Mouse (Mus musculus): ENCODE results near the gene Ifna5.
"Not testable (repeated sequence)": the region's sequence is repeated elsewhere in the genome, so short reads cannot be mapped to it uniquely, and the experiment has no call there.

The Ifna5 gene

GRCm38 (mm10) chr4:88835225-88835624 lies at the start of gene Ifna5:
Gene Ifna5, plus strand, starts transcription at chr4:88835525.
- not testable (repeated sequence) for DNase-seq (ENCODE audit: low spot score)

GRCm38 (mm10) chr4:88788402-88788801 lies 46.9 kb upstream of the Ifna5 start, which contains the start of gene Gm13277:
Gene Gm13277, plus strand, starts transcription at chr4:88788632.
- peak; percentile 41 for DNase-seq (ENCODE audit: low spot score)

DNA sequence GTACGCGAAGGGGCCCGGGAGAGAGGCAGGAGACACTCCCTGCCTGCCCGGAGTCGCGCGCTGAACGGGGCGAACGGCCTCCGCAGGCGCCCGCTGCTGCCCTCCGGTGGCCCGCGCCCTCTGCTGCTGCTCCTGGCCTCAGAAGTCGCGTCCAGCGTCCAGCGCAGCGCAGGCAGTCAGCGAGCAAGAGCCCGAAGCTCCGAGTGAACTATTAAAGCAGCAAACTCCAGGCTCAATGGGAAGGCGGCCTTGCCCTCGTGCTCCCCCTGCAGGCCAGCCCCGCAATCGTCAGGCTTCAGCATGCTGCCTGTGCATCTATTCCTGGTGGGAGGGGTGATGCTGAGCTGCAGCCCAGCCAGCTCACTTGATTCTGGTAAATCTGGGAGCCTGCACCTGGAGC lies 44.1 kb upstream of the Ifna5 start, which contains the start of gene Gm13278:
TSS of gene Gm13278 (plus strand) at position 301 of the 400 bp plus-strand sequence.
- DNase-seq (ENCODE audit: low spot score): not testable (repeated sequence)

- peak; percentile 43 for DNase-seq (ENCODE audit: low spot score)
Measured at GRCm38 (mm10) chr4:88793936-88794675, 41.2 kb upstream of the Ifna5 start, which contains the start of gene Gm13275. Gene Gm13275, plus strand, starts transcription at chr4:88794487.

GRCm38 (mm10) chr4:88797097-88797496 lies 38.2 kb upstream of the Ifna5 start, which contains the start of gene Gm13279:
Gene Gm13279, plus strand, starts transcription at chr4:88797397.
- DNase-seq (ENCODE audit: low spot score): not testable (repeated sequence)

DNA sequence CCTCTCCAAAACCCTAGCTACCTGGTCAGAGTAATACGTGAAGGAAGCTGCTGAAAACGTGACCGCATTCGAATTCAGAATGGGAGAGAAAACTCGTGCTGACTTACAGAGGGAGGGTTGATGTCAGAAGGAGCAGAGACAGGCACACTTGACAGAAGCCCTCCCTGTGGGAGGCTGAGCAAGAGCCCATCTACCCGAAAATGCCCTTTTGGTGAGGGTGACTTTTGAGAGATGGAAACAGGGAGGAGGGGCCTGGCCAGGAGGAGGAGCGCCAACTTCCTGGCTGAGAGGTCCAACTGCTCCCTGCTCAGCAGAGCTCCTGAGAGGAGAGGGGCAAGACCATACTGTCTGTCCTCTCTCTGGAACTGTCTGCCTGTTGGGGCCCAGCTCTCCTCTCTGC lies 36.0 kb upstream of the Ifna5 start, which contains the start of gene Gm13285:
TSS of gene Gm13285 (plus strand) at position 301 of the 400 bp plus-strand sequence.
- not testable (repeated sequence) for DNase-seq (ENCODE audit: low spot score)

GRCm38 (mm10) chr4:88802954-88803353 lies 32.4 kb upstream of the Ifna5 start, which contains the start of gene Gm13287:
Gene Gm13287, plus strand, starts transcription at chr4:88803254.
- not testable (repeated sequence) for DNase-seq (ENCODE audit: low spot score)

DNA sequence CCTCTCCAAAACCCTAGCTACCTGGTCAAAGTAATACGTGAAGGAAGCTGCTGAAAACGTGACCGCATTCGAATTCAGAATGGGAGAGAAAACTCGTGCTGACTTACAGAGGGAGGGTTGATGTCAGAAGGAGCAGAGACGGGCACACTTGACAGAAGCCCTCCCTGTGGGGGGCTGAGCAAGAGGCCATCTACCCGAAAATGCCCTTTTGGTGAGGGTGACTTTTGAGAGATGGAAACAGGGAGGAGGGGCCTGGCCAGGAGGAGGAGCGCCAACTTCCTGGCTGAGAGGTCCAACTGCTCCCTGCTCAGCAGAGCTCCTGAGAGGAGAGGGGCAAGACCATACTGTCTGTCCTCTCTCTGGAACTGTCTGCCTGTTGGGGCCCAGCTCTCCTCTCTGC lies 30.1 kb upstream of the Ifna5 start, which contains the start of gene Gm13288:
TSS of gene Gm13288 (plus strand) at position 301 of the 400 bp plus-strand sequence.
- DNase-seq (ENCODE audit: low spot score): not testable (repeated sequence)

GRCm38 (mm10) chr4:88805761-88806160 lies 29.6 kb upstream of the Ifna5 start:
- not testable (repeated sequence) for DNase-seq (ENCODE audit: low spot score)

- no peak for DNase-seq (ENCODE audit: low spot score)
Measured at GRCm38 (mm10) chr4:88815928-88816327, 19.4 kb upstream of the Ifna5 start, which contains the start of gene Ifna7. Gene Ifna7, plus strand, starts transcription at chr4:88816228.

DNA sequence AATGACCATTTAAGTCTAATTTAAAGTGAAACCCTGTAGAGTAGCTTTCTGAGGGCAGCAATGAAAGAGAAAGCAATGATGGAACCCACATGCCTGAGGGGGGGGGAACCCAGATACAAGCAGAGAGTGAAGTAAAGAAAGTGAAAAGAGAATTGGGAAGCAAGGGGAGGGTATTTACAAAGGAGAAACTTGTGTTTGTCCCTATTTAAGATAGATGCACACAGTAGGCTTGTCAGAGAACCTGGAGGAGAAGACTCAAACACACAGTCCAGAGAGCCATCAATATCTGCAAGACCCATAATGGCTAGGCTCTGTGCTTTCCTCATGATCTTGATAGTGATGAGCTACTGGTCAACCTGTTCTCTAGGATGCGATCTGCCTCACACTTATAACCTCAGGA lies 15.7 kb upstream of the Ifna5 start, which contains the start of gene Ifna11:
TSS of gene Ifna11 (plus strand) at position 301 of the 400 bp plus-strand sequence.
- DNase-seq (ENCODE audit: low spot score): no peak

GRCm38 (mm10) chr4:88822995-88823394 lies 12.3 kb upstream of the Ifna5 start:
- no peak for DNase-seq (ENCODE audit: low spot score)

DNA sequence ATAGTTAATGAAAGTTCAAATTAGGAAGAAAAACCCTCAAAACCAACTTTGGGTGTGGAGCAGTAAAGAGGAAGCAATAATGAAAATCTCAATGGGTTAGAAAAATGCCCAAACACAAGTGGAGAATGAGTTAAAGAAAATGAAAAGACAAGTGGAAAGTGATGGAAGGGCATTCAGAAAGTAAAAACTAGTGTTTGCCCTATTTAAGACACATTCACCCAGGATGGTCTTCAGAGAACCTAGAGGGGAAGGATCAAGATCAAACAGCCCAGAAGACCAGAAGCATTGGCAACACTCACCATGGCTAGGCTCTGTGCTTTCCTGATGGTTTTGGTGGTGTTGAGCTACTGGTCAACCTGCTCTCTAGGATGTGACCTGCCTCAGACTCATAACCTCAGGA lies 8.2 kb upstream of the Ifna5 start, which contains the start of gene Ifna6:
TSS of gene Ifna6 (plus strand) at position 301 of the 400 bp plus-strand sequence.
- DNase-seq (ENCODE audit: low spot score): not testable (repeated sequence)

GRCm38 (mm10) chr4:88830523-88830922 lies 4.8 kb upstream of the Ifna5 start:
- no peak for DNase-seq (ENCODE audit: low spot score)

DNA sequence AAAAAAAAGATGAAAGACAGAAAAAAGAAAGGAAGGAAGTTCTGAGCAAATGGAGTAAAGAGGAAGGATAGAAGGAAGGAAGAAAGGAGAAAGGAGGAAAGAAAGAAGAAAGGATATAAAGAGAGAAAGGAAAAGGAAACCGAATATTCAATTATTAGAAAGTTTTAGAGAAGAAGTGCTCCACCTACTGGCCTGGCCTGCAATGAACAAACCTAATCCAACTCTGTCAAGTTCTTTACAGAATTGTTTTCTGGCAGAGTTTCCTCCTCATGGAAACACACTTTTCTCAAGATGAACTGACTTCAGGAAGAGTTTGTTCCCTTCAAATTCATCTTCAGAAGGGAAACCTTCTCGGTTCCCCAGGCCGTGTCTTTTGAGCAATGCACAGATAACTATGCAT lies 3.5 kb downstream of the Ifna5 start:
- no peak for DNase-seq (ENCODE audit: low spot score)

DNA sequence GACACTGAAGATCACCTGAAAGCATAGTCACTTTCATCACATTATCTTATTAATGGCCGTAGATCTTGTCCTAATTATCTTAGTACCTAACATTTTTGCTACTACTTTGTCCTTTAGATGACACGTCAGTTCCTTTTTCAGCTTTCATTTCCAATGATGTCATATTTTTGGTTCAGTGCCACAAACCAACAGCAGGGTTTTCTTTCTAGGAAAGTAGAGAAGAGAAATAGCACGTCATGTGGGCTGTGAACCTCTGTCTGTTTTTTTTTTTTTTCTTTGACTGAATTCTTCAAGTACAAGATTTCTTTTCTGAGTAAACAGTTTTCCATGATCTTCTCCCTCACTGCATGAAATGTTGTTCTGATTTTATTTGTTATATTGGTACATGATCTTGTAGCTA lies 4.7 kb downstream of the Ifna5 start:
- no peak for DNase-seq (ENCODE audit: low spot score)

DNA sequence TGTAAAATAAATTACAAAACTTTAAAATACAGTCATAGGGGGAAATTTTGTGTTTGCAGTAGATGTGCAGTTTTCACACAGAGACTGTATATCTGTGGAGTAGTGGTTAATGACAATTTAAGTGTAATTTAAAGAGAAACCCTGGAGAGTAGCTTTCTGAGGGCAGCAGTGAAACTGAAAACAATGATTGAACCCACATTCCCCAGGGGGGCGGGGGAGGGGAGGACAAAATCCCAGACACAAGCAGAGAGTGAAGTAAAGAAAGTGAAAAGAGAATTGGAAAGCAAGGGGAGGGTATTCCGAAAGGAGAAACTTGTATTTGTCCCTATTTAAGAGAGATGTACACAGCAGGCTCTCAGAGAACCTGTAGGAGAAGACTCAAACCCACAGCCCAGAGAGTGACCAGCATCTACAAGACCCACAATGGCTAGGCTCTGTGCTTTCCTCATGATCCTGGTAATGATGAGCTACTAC lies 6.2 kb downstream of the Ifna5 start, which contains the start of gene Ifna4:
TSS of gene Ifna4 (plus strand) at position 424 of the 474 bp plus-strand sequence.
- DNase-seq (ENCODE audit: low spot score): no peak

DNA sequence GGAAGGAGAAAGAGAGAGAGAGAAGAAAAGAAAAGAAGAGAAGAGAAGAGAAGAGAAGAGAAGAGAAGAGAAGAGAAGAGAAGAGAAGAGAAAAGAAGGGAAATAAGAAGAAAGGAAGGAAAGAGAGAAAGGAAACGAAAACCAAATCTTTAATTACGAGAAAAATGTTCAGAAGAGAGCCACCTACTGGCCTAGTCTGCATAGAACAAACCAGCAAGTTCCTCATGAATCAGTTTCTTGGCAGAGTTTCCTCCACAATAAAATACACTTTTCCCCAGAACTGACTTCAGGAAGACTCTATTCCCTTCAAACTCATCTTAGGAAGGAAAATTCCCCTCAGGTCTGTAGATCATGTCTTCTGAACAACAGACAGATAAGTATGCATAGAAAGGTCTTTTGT lies 10.0 kb downstream of the Ifna5 start:
- no peak for DNase-seq (ENCODE audit: low spot score)

DNA sequence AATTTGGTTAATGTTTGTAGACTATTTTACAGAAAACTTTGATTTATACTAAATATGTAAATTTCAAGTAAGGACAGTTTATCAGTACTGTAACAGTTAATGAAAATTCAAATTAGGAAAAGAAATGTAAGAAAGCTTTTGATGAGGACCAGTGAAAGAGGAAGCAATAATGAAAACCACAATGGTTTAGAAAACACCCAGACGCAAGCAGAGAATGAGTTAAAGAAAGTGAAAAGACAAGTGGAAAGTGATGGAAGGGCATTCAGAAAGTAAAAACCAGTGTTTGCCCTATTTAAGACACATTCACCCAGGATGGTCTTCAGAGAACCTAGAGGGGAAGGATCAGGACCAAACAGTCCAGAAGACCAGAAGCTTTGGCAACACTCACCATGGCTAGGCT lies 14.4 kb downstream of the Ifna5 start, which contains the start of gene Ifna1:
TSS of gene Ifna1 (plus strand) at position 390 of the 400 bp plus-strand sequence.
- DNase-seq (ENCODE audit: low spot score): no peak

GRCm38 (mm10) chr4:88851026-88851763 lies 15.9 kb downstream of the Ifna5 start:
- DNase-seq (ENCODE audit: low spot score): no peak

DNA sequence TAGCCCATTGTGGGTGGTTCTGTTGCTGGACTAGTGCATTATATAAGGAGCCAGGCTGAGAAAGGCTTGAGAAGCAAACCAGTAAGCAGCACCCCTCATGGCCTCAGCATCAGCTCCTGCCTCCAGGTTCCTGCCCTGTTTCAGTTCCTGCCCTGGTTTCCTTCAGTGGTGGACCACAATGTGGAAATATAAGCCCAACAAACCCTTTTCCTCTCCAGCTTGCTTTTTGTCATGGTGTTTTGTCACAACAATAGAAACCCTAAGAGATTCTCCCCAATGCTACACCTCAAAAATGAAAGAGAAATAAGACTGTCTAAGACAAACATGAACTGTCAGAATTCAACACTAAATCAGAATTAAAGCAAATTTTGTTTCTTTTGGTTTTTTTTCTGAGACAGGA lies 23.9 kb downstream of the Ifna5 start:
- no peak for DNase-seq (ENCODE audit: low spot score)

- no peak for DNase-seq (ENCODE audit: low spot score)
Measured at GRCm38 (mm10) chr4:88863309-88863708, 28.0 kb downstream of the Ifna5 start.

All from left cerebral cortex, adult 11 months (tissue).